Mouse (Mus musculus): ENCODE results near the gene Thra. TPM values are rescaled to one million over a fixed set of nuclear protein-coding genes. Genes with fewer than 3 reads are reported as not detected.

Thra gene
- polyA plus RNA-seq, 1 experiment: 37.6 TPM

DNA sequence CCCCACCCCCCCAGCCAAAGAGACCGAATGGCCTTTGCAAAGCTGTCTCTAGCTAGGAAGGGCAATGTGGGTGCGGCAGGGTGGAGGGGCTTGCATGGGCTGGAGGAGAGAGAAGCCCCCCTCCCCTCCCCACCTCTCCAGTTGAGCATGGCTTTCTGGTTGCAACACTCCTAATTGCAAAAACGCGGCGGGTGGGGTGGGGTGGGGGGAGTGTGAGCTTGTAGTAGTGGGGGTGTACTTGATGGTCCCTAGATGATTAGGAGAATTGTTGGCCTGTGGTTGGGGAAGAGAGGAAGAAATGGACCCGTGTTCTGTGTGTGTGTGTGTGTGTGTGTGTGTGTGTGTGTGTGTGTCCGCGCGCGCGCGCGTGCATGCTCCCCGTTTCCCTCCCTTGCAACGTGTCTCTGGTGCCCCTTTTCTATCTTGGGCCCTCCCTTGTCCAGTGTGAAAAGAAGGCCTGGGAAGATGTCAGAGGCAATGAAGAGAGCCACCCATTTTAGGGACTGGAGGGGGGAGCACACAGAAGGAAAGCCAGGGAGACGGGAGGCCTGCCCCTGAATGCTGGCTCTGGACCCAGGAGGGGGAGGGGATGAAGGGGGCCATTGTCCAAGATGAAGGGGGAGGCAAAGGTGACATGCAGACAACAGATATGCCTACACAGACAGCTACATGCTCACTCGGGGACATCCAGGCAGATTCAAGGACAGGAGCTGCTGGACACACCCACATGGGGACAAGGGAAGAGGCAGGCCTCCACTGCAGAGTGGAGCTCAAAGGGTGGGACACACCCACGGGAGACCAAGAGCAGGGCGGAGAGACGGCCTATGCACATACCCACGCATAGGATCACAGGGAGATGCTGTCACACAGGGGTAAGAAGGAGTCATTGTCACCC is 2.2 kb downstream of the Thra start:
- Histone ChIP-seq H3K9me3 (no peaks in the 10 kb centered on the region), H3K4me3 (replicated peaks) (peak overlapping the region; percentile 98), H3K36me3 (replicated peaks; ENCODE audit: low read length) (peaks cover 14% of the 10 kb centered on the region), H3K4me1 (peaks cover 85% of the 10 kb centered on the region), H3K27me3 (replicated peaks) (no peaks in the 10 kb centered on the region)
- TF ChIP-seq FLI1 (IDR thresholded peaks at IDR 0.05; ENCODE audit: low read length) (no peak), GATA1 (IDR thresholded peaks at IDR 0.05; ENCODE audit: borderline replicate concordance, low read length) (no peak)

DNA sequence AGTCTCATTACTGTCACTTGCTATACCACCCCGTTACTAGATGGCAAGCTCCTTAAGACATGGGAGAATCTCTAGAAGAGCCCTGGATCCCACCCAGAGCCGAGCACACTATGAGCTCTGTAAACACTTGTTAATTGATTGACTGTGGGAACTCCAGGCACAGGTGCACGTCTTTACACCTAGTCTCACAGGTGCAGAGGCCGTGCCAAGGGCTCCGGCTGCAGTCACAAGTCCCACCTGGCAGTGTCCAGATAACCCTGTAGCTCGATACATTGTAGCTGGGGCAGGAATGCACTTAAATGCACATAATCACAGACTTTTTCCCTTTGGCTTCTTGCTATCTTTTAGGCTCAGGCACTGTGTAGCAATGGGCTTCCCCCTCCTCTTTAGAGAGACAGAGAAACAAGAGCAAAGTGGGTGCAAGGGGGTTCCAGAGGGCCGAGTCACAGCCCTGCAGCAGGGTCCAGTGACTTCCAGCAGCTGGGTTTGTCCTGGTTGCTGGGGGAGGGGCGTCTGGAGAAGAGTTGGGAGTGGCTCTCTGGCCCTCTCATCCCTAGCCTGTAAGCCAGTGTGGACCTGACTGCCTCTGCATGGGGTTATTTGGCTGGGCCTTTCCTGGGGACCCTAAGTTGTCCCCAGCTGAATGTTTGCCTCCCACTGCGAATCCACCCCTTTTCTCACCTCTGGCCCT is 3.4 kb downstream of the Thra start:
- peaks cover 89% of the 10 kb centered on the region for H3K4me1 ChIP-seq
- H3K4me3 ChIP-seq (replicated peaks): peak overlapping the region; percentile 98

DNA sequence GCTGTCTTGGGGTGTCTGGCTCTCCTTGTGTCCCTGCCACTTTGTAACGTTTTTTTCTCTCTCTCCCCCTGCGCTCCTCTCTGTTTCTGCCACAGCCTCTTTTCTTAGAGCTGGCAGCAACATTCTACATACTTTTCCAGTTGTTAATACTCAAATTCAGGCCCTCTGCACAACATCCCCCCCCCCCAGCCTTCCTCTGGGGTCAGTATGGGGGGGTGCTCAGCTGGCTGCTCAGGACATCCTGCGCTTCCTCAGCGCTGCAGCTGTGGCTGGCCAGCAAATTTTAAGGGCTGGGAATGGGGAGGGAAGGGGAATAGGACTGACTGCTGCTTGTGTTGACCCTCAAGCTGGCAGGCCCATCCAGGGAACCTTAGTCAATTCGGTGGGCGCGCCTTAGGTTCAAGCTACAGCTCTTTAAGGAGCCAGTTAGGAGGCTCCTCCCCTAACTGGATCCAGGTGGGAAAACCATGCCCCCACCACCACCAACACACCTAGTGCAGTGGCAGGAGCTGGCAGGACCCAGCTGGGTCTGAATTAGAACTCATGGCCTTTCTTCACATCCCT is 4.1 kb downstream of the Thra start:
- TF ChIP-seq FLI1 (IDR thresholded peaks at IDR 0.05; ENCODE audit: low read length): no peak
- TF ChIP-seq GATA1 (IDR thresholded peaks at IDR 0.05; ENCODE audit: borderline replicate concordance, low read length): no peak
- peaks cover 91% of the 10 kb centered on the region for H3K4me1 ChIP-seq
- no peaks in the 10 kb centered on the region for H3K9me3 ChIP-seq

More for the DNA sequence above, 3.4 kb downstream of the Thra start:
- Histone ChIP-seq H3K9me3 (no peaks in the 10 kb centered on the region), H3K36me3 (replicated peaks; ENCODE audit: low read length) (peaks cover 14% of the 10 kb centered on the region), H3K27me3 (replicated peaks) (no peaks in the 10 kb centered on the region)
- no peak for TF ChIP-seq FLI1 (IDR thresholded peaks at IDR 0.05; ENCODE audit: low read length)

DNA sequence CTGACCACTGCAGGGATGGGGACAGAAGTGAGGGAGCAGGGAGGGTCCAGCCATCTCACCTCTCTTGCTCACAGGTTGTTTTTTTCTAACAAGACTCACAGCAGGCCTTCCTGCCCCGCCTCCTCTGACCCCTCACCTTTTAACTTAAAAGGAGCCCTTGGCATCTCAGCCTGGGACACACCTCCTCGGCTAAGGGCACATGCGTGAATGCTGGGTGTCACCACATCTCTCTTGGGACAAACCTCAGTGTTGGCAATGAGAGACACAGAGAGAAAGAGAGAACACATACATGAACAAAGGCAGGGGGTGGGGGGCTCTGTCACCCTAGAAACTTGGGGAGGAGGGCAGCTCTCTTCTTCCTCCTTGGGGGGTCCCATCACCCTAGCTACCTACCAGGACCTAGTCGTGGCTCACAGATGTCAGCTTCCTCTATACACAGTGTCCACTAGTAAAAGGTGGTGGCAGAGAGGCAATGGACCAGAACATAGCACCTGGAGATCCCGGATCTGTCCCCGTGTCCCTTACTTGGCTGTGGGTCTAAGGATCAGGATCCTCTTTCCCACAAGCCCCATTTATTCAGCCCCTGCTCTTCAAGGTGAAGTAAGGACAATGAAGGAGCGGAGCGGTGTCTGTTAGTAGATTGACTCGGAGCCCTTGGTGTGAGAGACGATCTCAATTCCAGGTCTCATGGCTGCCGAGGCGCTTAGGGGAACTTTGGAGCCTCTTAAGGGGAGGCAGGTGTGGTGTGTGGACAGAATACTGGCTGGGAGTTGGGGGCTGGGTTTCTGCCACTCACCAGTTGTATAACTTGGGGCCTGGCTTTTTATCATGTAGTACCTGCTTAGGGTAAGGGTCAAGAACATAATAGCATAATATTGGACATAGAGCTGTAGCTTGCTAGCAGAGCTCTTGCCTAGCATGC is 5.8 kb downstream of the Thra start:
- Histone ChIP-seq H3K4me1 (peaks cover 91% of the 10 kb centered on the region), H3K27me3 (replicated peaks) (no peaks in the 10 kb centered on the region), H3K4me3 (replicated peaks) (peak overlapping the region; percentile 93), H3K9me3 (no peaks in the 10 kb centered on the region), H3K36me3 (replicated peaks; ENCODE audit: low read length) (peaks cover 19% of the 10 kb centered on the region)
- TF ChIP-seq FLI1 (IDR thresholded peaks at IDR 0.05; ENCODE audit: low read length) (no peak), GATA1 (IDR thresholded peaks at IDR 0.05; ENCODE audit: borderline replicate concordance, low read length) (no peak)

More for the DNA sequence above, 4.1 kb downstream of the Thra start:
- Histone ChIP-seq H3K27me3 (replicated peaks) (no peaks in the 10 kb centered on the region), H3K36me3 (replicated peaks; ENCODE audit: low read length) (peaks cover 14% of the 10 kb centered on the region), H3K4me3 (replicated peaks) (peak overlapping the region; percentile 98)

DNA sequence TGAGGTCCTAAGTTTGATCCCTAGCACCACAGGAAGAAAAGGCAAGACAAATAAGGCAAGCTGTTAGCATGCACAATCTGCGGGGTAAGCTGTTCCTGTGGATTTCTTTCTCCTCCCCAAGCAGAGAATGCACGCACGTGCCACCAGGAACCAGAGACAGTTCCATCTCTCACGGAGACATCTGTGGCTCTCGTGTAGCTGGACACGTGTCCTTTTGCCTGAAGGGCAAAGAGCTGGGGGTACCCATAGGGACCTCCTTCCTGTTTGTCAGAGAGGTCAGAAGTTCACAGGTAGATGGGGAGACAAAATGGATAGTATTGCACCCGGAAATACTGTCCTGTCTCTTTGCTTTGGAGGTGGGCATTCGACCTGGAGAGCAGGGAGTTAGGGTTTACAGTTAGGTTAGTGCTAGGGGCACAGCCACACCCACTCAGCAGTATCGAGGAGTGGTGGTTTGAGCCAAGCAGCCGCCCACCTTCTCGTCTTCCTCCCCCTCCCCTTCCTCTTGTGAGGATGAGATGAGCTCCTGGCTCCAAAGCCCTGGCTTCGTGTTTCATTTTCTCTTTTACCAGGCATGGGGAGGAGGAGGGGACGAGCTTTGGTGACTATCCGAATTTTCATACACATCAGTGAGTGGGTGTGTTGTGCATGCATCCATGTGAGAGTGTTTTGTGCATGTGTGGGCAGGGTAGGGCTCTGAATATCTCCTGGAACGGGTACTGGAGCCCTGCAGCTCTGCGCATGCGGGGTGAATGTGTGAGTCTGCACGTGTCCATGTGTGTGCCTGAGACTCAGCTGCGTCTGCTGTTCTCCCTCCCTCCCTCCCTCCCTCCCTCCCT is 6.6 kb downstream of the Thra start:
- Histone ChIP-seq H3K4me3 (replicated peaks) (peak overlapping the region; percentile 93), H3K4me1 (peaks cover 99% of the 10 kb centered on the region), H3K36me3 (replicated peaks; ENCODE audit: low read length) (peaks cover 19% of the 10 kb centered on the region), H3K27me3 (replicated peaks) (no peaks in the 10 kb centered on the region), H3K9me3 (no peaks in the 10 kb centered on the region)
- no peak for TF ChIP-seq GATA1 (IDR thresholded peaks at IDR 0.05; ENCODE audit: borderline replicate concordance, low read length)
- TF ChIP-seq FLI1 (IDR thresholded peaks at IDR 0.05; ENCODE audit: low read length): no peak

DNA sequence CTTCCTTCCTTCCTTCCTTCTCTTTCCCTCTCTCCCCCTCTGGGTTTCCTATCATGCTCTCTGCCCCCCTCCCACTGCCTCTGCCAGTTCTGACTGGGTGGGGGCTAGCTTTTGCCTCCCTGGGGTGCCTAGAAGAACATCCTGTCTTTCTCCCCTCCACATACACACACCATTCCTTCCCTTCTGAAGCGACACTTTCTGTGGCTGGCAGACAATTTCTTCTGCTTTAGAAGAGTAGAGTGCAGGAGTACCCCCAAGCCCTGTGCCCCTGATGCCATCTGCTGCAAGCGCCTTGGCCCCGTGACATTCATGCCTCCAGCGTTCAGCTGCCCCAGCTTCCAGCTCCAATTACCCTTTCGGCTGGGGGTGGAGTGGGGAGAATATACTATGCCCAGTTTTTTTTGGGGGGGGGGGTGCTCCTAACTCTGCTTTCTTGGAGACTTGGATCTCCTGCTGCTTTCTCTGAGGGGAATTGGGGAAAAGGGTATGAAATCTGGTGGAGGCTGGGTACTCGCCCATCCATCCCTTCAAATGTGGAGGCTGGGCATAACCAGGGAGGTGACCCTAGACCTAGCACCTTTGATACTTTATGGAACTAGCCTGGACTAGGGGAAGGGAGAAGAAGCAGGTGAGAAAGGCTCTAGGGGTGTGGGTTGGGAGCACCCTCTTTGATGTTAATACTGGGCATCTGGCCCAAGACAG is 7.5 kb downstream of the Thra start:
- Histone ChIP-seq H3K27me3 (replicated peaks) (no peaks in the 10 kb centered on the region), H3K36me3 (replicated peaks; ENCODE audit: low read length) (peaks cover 28% of the 10 kb centered on the region), H3K9me3 (no peaks in the 10 kb centered on the region), H3K4me1 (peaks cover 100% of the 10 kb centered on the region), H3K4me3 (replicated peaks) (peak overlapping the region; percentile 87)
- TF ChIP-seq GATA1 (IDR thresholded peaks at IDR 0.05; ENCODE audit: borderline replicate concordance, low read length) (no peak), FLI1 (IDR thresholded peaks at IDR 0.05; ENCODE audit: low read length) (no peak)

DNA sequence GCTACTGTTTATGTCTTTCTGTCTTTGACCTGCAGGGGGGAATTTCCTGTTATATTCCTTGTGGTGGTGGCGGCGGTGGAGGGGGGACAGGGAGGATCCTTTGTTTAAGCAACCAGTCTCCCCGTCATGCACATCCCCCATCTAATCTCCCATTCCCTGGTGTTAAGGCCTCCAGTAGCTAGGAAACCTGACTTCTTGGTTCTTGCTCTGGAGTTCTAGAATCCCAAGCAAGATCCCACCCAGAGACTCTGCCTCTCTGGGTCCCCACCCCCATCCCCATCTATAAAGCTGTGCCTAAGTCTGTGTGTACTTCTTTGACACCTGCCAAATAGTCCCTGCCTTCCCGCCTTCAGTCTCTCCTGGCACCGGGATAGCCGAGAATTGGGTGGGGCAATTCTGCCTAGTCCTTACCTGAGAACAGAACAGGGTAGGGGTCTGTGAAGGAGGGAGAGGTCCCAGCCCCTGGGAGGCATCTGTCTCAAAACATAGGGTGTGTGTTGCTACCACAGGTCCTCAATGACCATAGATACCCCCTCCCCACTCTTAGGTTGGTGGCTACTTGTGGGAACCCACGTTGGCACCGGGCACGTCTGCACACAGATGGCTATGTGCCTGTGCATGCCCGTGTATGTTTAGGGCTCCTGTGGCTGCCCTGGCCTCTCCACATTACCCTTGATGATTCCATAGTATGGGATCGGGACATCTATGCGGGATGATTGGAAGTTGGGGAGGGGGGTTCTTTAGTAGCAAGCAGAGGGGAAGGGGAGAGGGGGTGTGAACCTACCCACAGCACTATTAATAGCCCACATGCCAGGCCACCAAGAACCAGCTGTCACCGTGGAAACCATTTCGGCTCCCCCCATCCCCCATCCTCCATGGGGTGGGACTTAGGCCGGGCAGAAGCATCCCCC is 8.3 kb downstream of the Thra start:
- Histone ChIP-seq H3K4me3 (replicated peaks) (peak overlapping the region; percentile 87), H3K9me3 (no peaks in the 10 kb centered on the region), H3K4me1 (peaks cover 100% of the 10 kb centered on the region), H3K27me3 (replicated peaks) (no peaks in the 10 kb centered on the region), H3K36me3 (replicated peaks; ENCODE audit: low read length) (peaks cover 36% of the 10 kb centered on the region)
- TF ChIP-seq GATA1 (IDR thresholded peaks at IDR 0.05; ENCODE audit: borderline replicate concordance, low read length) (no peak), FLI1 (IDR thresholded peaks at IDR 0.05; ENCODE audit: low read length) (no peak)
